Mouse (Mus musculus): Measurements from ENCODE around the gene Hand1.
"Not testable (repeated sequence)": the region's sequence is repeated elsewhere in the genome, so short reads cannot be mapped to it uniquely, and the experiment has no call there.

The Hand1 gene

GRCm38 (mm10) chr11:57832552-57833201 is at the start of gene Hand1:
TSS of gene Hand1 (minus strand) at chr11:57832818.
- DNase-seq (ENCODE audit: low read depth, low spot score) = no peak

GRCm38 (mm10) chr11:57876157-57876556 is 43.5 kb upstream of the Hand1 start:
- DNase-seq (ENCODE audit: low read depth, low spot score) = no peak

- no peak for DNase-seq (ENCODE audit: low read depth, low spot score)
Measured at GRCm38 (mm10) chr11:57873014-57873413, 40.4 kb upstream of the Hand1 start.

- no peak for DNase-seq (ENCODE audit: low read depth, low spot score)
Measured at GRCm38 (mm10) chr11:57868753-57869460, 36.3 kb upstream of the Hand1 start.

- no peak for DNase-seq (ENCODE audit: low read depth, low spot score)
Measured at GRCm38 (mm10) chr11:57866466-57866865, 33.8 kb upstream of the Hand1 start.

GRCm38 (mm10) chr11:57864577-57864976 is 32.0 kb upstream of the Hand1 start:
- no peak for DNase-seq (ENCODE audit: low read depth, low spot score)

- no peak for DNase-seq (ENCODE audit: low read depth, low spot score)
Measured at GRCm38 (mm10) chr11:57862088-57862487, 29.5 kb upstream of the Hand1 start.

GRCm38 (mm10) chr11:57857709-57858108 is 25.1 kb upstream of the Hand1 start:
- DNase-seq (ENCODE audit: low read depth, low spot score) = no peak

- DNase-seq (ENCODE audit: low read depth, low spot score) = no peak
Measured at GRCm38 (mm10) chr11:57853571-57853970, 21.0 kb upstream of the Hand1 start.

- DNase-seq (ENCODE audit: low read depth, low spot score) = no peak
Measured at GRCm38 (mm10) chr11:57850931-57851330, 18.3 kb upstream of the Hand1 start.

- DNase-seq (ENCODE audit: low read depth, low spot score) = no peak
Measured at GRCm38 (mm10) chr11:57850298-57850697, 17.7 kb upstream of the Hand1 start.

GRCm38 (mm10) chr11:57847396-57847795 is 14.8 kb upstream of the Hand1 start:
- no peak for DNase-seq (ENCODE audit: low read depth, low spot score)

GRCm38 (mm10) chr11:57846421-57847363 is 14.1 kb upstream of the Hand1 start:
- DNase-seq (ENCODE audit: low read depth, low spot score) = not testable (repeated sequence)

GRCm38 (mm10) chr11:57841391-57841790 is 8.8 kb upstream of the Hand1 start:
- no peak for DNase-seq (ENCODE audit: low read depth, low spot score)

GRCm38 (mm10) chr11:57840986-57841385 is 8.4 kb upstream of the Hand1 start:
- DNase-seq (ENCODE audit: low read depth, low spot score) = no peak

GRCm38 (mm10) chr11:57837861-57838680 is 5.5 kb upstream of the Hand1 start:
- no peak for DNase-seq (ENCODE audit: low read depth, low spot score)

GRCm38 (mm10) chr11:57836872-57837680 is 4.5 kb upstream of the Hand1 start:
- no peak for DNase-seq (ENCODE audit: low read depth, low spot score)

- DNase-seq (ENCODE audit: low read depth, low spot score) = no peak
Measured at GRCm38 (mm10) chr11:57836401-57836800, 3.8 kb upstream of the Hand1 start.

- no peak for DNase-seq (ENCODE audit: low read depth, low spot score)
Measured at GRCm38 (mm10) chr11:57835931-57836330, 3.3 kb upstream of the Hand1 start.

GRCm38 (mm10) chr11:57835331-57835730 is 2.7 kb upstream of the Hand1 start:
- no peak for DNase-seq (ENCODE audit: low read depth, low spot score)

All from brain, embryonic 18.5 days (tissue).